Mouse (Mus musculus) heart, embryonic 12.5 days (tissue): ENCODE measurements around the gene Vps8. TPM values are rescaled to one million over a fixed set of nuclear protein-coding genes. Genes with fewer than 3 reads are reported as not detected.

Experiments used
- ATAC-seq: fragments of 200-750 bp; cut with Nextera tagmentation; 2 replicates; pipeline ENCODE4 v1.8.0; 2017; ENCODE audit warnings: moderate TSS enrichment, moderate library complexity; ENCODE audit not compliant: insufficient number of reproducible peaks, low FRiP score
- H3K27ac ChIP-seq: fragments of 300-500 bp; sonication (generic); 2 replicates; pipeline ENCODE4 v1.5.1; 2016; ENCODE audit warnings: mild to moderate bottlenecking, moderate library complexity; ENCODE audit not compliant: poor library complexity, severe bottlenecking
- H3K27me3 ChIP-seq: fragments of 300-500 bp; sonication (generic); replicated peaks from 2 replicates; pipeline ENCODE4 v1.6.1; 2016; ENCODE audit warnings: mild to moderate bottlenecking, moderate library complexity
- H3K36me3 ChIP-seq: fragments of 300-500 bp; sonication (generic); 2 replicates; pipeline ENCODE4 v1.6.1; 2016; ENCODE audit warnings: mild to moderate bottlenecking, moderate library complexity
- H3K4me1 ChIP-seq: fragments of 300-500 bp; sonication (generic); replicated peaks from 2 replicates; pipeline ENCODE4 v1.6.1; 2016; ENCODE audit warnings: mild to moderate bottlenecking
- H3K4me2 ChIP-seq: fragments of 300-500 bp; sonication (generic); 2 replicates; pipeline ENCODE4 v1.6.1; 2016; ENCODE audit warnings: mild to moderate bottlenecking, moderate library complexity
- H3K4me3 ChIP-seq: fragments of 300-500 bp; sonication (generic); 2 replicates; pipeline ENCODE4 v1.5.1; 2016; ENCODE audit warnings: mild to moderate bottlenecking
- H3K9ac ChIP-seq: fragments of 300-500 bp; sonication (generic); 2 replicates; pipeline ENCODE4 v1.6.1; 2016; ENCODE audit warnings: mild to moderate bottlenecking, moderate library complexity
- H3K9me3 ChIP-seq: fragments of 300-500 bp; sonication (generic); replicated peaks from 2 replicates; pipeline ENCODE4 v1.6.1; 2016; ENCODE audit warnings: mild to moderate bottlenecking, moderate library complexity
- WGBS: fragments of 180-500 bp; shearing (Covaris S2); methylation state at CpG from one replicate; pipeline ENCODE4 v1.1.7; 2016; 5-methylcytosine and 5-hydroxymethylcytosine counted together
- polyA plus RNA-seq: library from polyadenylated mRNA; unstranded; fragments of >200 nt; fragmentation: Nextera tagmentation; extraction: Ambion mirVana; gene quantifications from 2 replicates; pipeline ENCODE4 v1.2.1, GENCODE M21; 2016

The Vps8 gene
- polyA plus RNA-seq, 1 experiment from 2014 or later = 29.2 TPM

GRCm38 (mm10) chr16:21549751-21550150 lies 126.8 kb downstream of the Vps8 start:
- Histone ChIP-seq H3K27ac (no peak overlapping the region), H3K27me3 (no peaks in the 10 kb centered on the region), H3K4me3 (no peak overlapping the region), H3K9me3 (no peaks in the 10 kb centered on the region), H3K9ac (no peak overlapping the region), H3K4me1 (peaks cover 3% of the 10 kb centered on the region; the same call in 1 of the 2 replicates), H3K36me3 (peaks cover 15% of the 10 kb centered on the region), H3K4me2 (no peak overlapping the region)
- 89% methylated on average over 4 of the region's 4 CpGs for WGBS
- ATAC-seq = no peak

DNA sequence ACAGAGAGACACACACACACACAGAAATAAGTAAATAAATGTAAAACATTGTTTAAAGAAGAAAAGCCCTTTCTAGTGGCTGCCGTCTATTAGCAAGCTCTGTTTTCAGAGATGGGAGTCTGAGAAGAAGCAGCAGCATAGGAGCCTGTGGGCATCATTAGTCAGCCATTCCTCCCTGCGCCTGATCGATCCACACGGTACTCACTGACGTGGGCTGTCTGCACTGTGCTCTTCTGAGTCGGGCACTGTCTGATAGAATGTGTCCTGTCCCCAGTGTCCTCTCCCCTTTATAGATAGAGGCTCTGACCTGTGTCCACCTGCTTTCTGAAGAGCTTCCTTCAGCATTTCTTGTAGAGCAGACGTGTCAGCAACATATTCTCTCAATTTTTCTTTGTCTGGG lies 127.5 kb downstream of the Vps8 start:
- Histone ChIP-seq H3K36me3 (peaks cover 9% of the 10 kb centered on the region), H3K9ac (no peak overlapping the region), H3K9me3 (no peaks in the 10 kb centered on the region), H3K4me2 (no peak overlapping the region), H3K27ac (no peak overlapping the region), H3K4me3 (no peak overlapping the region), H3K4me1 (peaks cover 3% of the 10 kb centered on the region; the same call in 1 of the 2 replicates), H3K27me3 (no peaks in the 10 kb centered on the region)
- no peak for ATAC-seq
- 58% methylated on average over 7 of the region's 7 CpGs for WGBS

- no peak for ATAC-seq
- Histone ChIP-seq H3K36me3 (peaks cover 7% of the 10 kb centered on the region), H3K4me1 (peaks cover 10% of the 10 kb centered on the region), H3K27ac (no peak overlapping the region), H3K4me3 (no peak overlapping the region), H3K9me3 (peaks cover 4% of the 10 kb centered on the region), H3K4me2 (no peak overlapping the region), H3K27me3 (no peaks in the 10 kb centered on the region), H3K9ac (no peak overlapping the region)
- WGBS = 80% methylated on average over 3 of the region's 3 CpGs
Observed at GRCm38 (mm10) chr16:21553506-21553905, 130.6 kb downstream of the Vps8 start.

- Histone ChIP-seq H3K9me3 (no peaks in the 10 kb centered on the region), H3K4me3 (no peak overlapping the region), H3K27ac (peak overlapping the region; percentile 41), H3K4me1 (peaks cover 29% of the 10 kb centered on the region), H3K36me3 (peaks cover 11% of the 10 kb centered on the region), H3K4me2 (peak overlapping the region; percentile 28), H3K27me3 (no peaks in the 10 kb centered on the region), H3K9ac (peak overlapping the region; percentile 34; the same call in 1 of the 2 replicates)
- WGBS = 38% methylated on average over 3 of the region's 3 CpGs
- no peak for ATAC-seq
Observed at GRCm38 (mm10) chr16:21562625-21563300, 139.8 kb downstream of the Vps8 start.

- H3K4me3 ChIP-seq = no peak overlapping the region
- peak overlapping the region; percentile 28 for H3K4me2 ChIP-seq
- peaks cover 16% of the 10 kb centered on the region for H3K36me3 ChIP-seq
- H3K9me3 ChIP-seq = no peaks in the 10 kb centered on the region
- peaks cover 25% of the 10 kb centered on the region for H3K4me1 ChIP-seq
- no peak overlapping the region for H3K9ac ChIP-seq
- peak overlapping the region; percentile 41 for H3K27ac ChIP-seq
- peak; percentile 42 for ATAC-seq
- WGBS = 19% methylated on average over 6 of the region's 6 CpGs
- no peaks in the 10 kb centered on the region for H3K27me3 ChIP-seq
Observed at GRCm38 (mm10) chr16:21563322-21563721, 140.4 kb downstream of the Vps8 start.

DNA sequence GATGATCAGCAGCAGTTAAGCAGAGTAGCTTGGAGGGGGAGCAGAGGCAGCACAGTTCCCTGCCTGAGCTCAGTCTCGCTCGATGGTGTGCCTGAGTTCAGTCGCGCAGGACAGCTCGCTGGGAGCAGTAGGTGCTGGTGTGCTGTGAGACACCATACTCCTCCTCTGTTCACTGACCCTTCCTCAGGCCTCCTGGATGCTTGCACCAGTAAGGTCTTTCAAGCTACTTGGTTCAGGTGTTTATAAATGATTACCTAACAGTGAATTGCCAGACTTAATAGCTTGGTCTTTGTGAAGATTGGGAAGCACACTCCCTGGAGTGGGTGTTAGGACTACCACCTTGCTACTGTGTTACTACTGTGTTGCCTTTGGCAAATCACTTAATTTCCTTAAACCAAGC lies 144.2 kb downstream of the Vps8 start:
- H3K4me1 ChIP-seq = peaks cover 24% of the 10 kb centered on the region
- H3K4me2 ChIP-seq = no peak overlapping the region
- H3K27me3 ChIP-seq = no peaks in the 10 kb centered on the region
- H3K9ac ChIP-seq = no peak overlapping the region
- no peak overlapping the region for H3K4me3 ChIP-seq
- peaks cover 9% of the 10 kb centered on the region; the same call in 1 of the 2 replicates for H3K36me3 ChIP-seq
- 89% methylated on average over 5 of the region's 5 CpGs for WGBS
- no peak overlapping the region for H3K27ac ChIP-seq
- H3K9me3 ChIP-seq = no peaks in the 10 kb centered on the region
- no peak for ATAC-seq

- 86% methylated on average over 7 of the region's 7 CpGs for WGBS
Observed at GRCm38 (mm10) chr16:21569952-21570351, 147.0 kb downstream of the Vps8 start.

GRCm38 (mm10) chr16:21570786-21571185 lies 147.9 kb downstream of the Vps8 start:
- Histone ChIP-seq H3K4me3 (no peak overlapping the region), H3K36me3 (peaks cover 9% of the 10 kb centered on the region; the same call in 1 of the 2 replicates), H3K9ac (no peak overlapping the region), H3K4me2 (no peak overlapping the region), H3K9me3 (no peaks in the 10 kb centered on the region), H3K27ac (no peak overlapping the region), H3K4me1 (0 out of 2 replicates have a peak, but pooled peaks cover 6% of the 10 kb centered on the region), H3K27me3 (no peaks in the 10 kb centered on the region)
- 86% methylated on average over 5 of the region's 5 CpGs for WGBS
- ATAC-seq = no peak

More at GRCm38 (mm10) chr16:21569952-21570351, 147.0 kb downstream of the Vps8 start:
- Histone ChIP-seq H3K27ac (no peak overlapping the region), H3K9ac (no peak overlapping the region), H3K9me3 (no peaks in the 10 kb centered on the region), H3K36me3 (peaks cover 9% of the 10 kb centered on the region; the same call in 1 of the 2 replicates), H3K4me1 (0 out of 2 replicates have a peak, but pooled peaks cover 4% of the 10 kb centered on the region), H3K27me3 (no peaks in the 10 kb centered on the region), H3K4me2 (no peak overlapping the region), H3K4me3 (no peak overlapping the region)
- no peak for ATAC-seq

DNA sequence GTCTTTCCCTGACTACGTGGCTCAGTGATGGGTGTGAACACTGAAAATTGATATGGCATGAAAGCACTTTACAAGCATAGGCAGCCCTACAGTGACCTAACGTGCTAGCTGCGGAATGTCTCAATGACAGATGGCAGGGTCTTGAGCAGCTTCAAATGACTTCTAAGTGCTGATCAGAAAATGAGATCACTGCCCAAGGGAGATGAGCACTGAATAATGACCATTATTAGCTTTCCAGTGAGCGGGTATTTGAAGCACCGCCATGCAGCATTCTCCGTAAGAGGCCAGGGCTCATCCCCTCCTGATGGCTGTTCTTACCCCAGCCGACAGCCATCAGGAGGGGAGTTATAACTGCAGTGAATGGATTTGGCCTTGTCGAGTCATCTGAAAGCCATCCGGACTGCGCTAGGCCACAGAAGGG lies 153.1 kb downstream of the Vps8 start:
- no peak overlapping the region for H3K4me2 ChIP-seq
- no peaks in the 10 kb centered on the region for H3K27me3 ChIP-seq
- H3K9me3 ChIP-seq = no peaks in the 10 kb centered on the region
- no peak overlapping the region for H3K9ac ChIP-seq
- WGBS = 64% methylated on average over 10 of the region's 10 CpGs
- H3K36me3 ChIP-seq = peaks cover 7% of the 10 kb centered on the region
- 0 out of 2 replicates have a peak, but pooled peaks cover 13% of the 10 kb centered on the region for H3K4me1 ChIP-seq
- no peak for ATAC-seq
- H3K27ac ChIP-seq = no peak overlapping the region
- H3K4me3 ChIP-seq = no peak overlapping the region

DNA sequence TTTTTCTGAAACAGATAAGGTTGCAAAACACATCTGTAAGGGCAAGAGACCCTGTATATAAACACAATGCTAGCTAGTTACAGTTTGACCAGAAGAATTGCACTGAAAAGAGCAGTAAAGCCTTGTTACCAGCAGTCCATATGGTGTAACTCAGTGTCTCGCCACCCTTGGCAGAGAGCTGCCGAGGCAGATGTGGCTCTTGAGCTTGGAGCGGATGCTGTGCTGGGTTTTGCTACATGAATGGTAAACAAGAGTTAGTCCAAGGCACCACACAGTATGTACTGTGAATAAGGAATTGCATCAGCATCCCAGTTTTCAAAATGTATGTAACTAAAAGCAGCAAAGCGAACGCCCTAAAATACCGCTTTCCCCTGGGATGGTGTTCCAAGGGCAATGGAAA lies 166.2 kb downstream of the Vps8 start:
- 88% methylated on average over 6 of the region's 6 CpGs for WGBS
- ATAC-seq = no peak
- Histone ChIP-seq H3K36me3 (no peaks in the 10 kb centered on the region), H3K4me1 (0 out of 2 replicates have a peak, but pooled peaks cover 4% of the 10 kb centered on the region), H3K27ac (no peak overlapping the region), H3K9ac (no peak overlapping the region), H3K4me3 (no peak overlapping the region), H3K4me2 (no peak overlapping the region), H3K9me3 (no peaks in the 10 kb centered on the region), H3K27me3 (no peaks in the 10 kb centered on the region)

GRCm38 (mm10) chr16:21590806-21591205 lies 167.9 kb downstream of the Vps8 start:
- 47% methylated on average over 5 of the region's 5 CpGs for WGBS
- Histone ChIP-seq H3K4me3 (no peak overlapping the region), H3K4me2 (no peak overlapping the region), H3K9me3 (no peaks in the 10 kb centered on the region), H3K4me1 (0 out of 2 replicates have a peak, but pooled peaks cover 4% of the 10 kb centered on the region), H3K9ac (no peak overlapping the region), H3K36me3 (no peaks in the 10 kb centered on the region), H3K27me3 (no peaks in the 10 kb centered on the region), H3K27ac (no peak overlapping the region)
- ATAC-seq = peak; percentile 33; the same call in 1 of the 2 replicates
